ENCODE assay signal across 8 mouse cellular contexts in genomic region chr17:24350926-24351759, GRCm38 (mm10). TPM values are rescaled to one million over a fixed set of nuclear protein-coding genes. Genes with fewer than 3 reads are reported as not detected.
DNase-seq lines count a peak whose midpoint lies in the region; ATAC-seq and TF ChIP-seq lines count a peak whose summit lies in the region.

Gene Abca17 (minus strand): TSS chr17:24351068.

- WGBS in heart, embryonic 16.5 days: 4% methylated on average over 41 of the region's 42 CpGs
- 5% methylated on average over 42 of the region's 42 CpGs for WGBS in midbrain, embryonic 11.5 days

- H3K27me3 ChIP-seq in heart, embryonic 16.5 days (ENCODE audit: control insufficient read depth, insufficient read depth, low read length): peaks cover 8% of the 10 kb centered on the region
- peaks cover 12% of the 10 kb centered on the region for H3K27me3 ChIP-seq in midbrain, embryonic 11.5 days (ENCODE audit: control insufficient read depth, insufficient read depth, low read length)
- no peaks in the 10 kb centered on the region for H3K27me3 ChIP-seq in testis, adult 2 months (ENCODE audit: control insufficient read depth, insufficient read depth, low read length)

- peak; percentile 47; the same call in 1 of the 2 replicates for TF ChIP-seq POLR2A in testis, adult 2 months (IDR thresholded peaks at IDR 0.05; ENCODE audit: control insufficient read depth, low read depth, low read length)

- no peaks in the 10 kb centered on the region for H3K9me3 ChIP-seq in heart, embryonic 16.5 days (replicated peaks; ENCODE audit: control insufficient read depth, low read length)
- H3K9me3 ChIP-seq in midbrain, embryonic 11.5 days (ENCODE audit: control insufficient read depth, low read length): no peaks in the 10 kb centered on the region

- H3K4me3 ChIP-seq in heart, embryonic 16.5 days (ENCODE audit: low read length): peak within 1 kb of the TSS; percentile 87
- H3K4me3 ChIP-seq in midbrain, embryonic 11.5 days (ENCODE audit: low read depth, low read length): peak within 1 kb of the TSS; percentile 80
- H3K4me3 ChIP-seq in testis, adult 2 months (ENCODE audit: control insufficient read depth, low read depth, low read length): peak within 1 kb of the TSS; percentile 90

- no peak for TF ChIP-seq CTCF in testis, adult 2 months (IDR thresholded peaks at IDR 0.05; ENCODE audit: control insufficient read depth, insufficient read depth, insufficient replicate concordance, low read depth, low read length)

- H3K4me1 ChIP-seq in heart, embryonic 16.5 days (ENCODE audit: control insufficient read depth, insufficient read depth, low read length): peaks cover 5% of the 10 kb centered on the region
- H3K4me1 ChIP-seq in midbrain, embryonic 11.5 days (ENCODE audit: control insufficient read depth, insufficient read depth, low read length): no peaks in the 10 kb centered on the region; the same call in 1 of the 2 replicates
- H3K4me1 ChIP-seq in testis, adult 2 months (ENCODE audit: control insufficient read depth, insufficient read depth, low read length): peaks cover 18% of the 10 kb centered on the region

- DNase-seq in gastrocnemius, postnatal 10 days: peak; percentile 29
- DNase-seq in gastrocnemius, postnatal 36 days: no peak
- peak; percentile 40 for DNase-seq in MN1 (ENCODE audit: low spot score)
- peak; percentile 18 for DNase-seq in embryo, embryonic 11 days
- DNase-seq in kidney, postnatal 4 days: peak; percentile 29 to 53
- DNase-seq in midbrain, embryonic 11.5 days (ENCODE audit: low spot score, missing footprints): peak; percentile 90

- peak within 1 kb of the TSS; percentile 93 for H3K9ac ChIP-seq in heart, embryonic 16.5 days (ENCODE audit: low read length)
- H3K9ac ChIP-seq in midbrain, embryonic 11.5 days (ENCODE audit: low read length): peak within 1 kb of the TSS; percentile 85

- no peak within 1 kb of the TSS for H3K27ac ChIP-seq in heart, embryonic 16.5 days (ENCODE audit: low read length)
- H3K27ac ChIP-seq in midbrain, embryonic 11.5 days (ENCODE audit: low read depth, low read length): peak within 1 kb of the TSS; percentile 14; the same call in 1 of the 2 replicates
- peak within 1 kb of the TSS; percentile 82 for H3K27ac ChIP-seq in testis, adult 2 months (ENCODE audit: control insufficient read depth, insufficient read depth, low read depth, low read length)

- intact Hi-C loops in gastrocnemius, postnatal 36 days (cut with DNase I): loop anchor here (5.0 kb wide), 1 partner anchor 179 kb away; no protein-coding TSS in a partner anchor

- H3K4me2 ChIP-seq in heart, embryonic 16.5 days (ENCODE audit: low read depth, low read length): peak within 1 kb of the TSS; percentile 97
- H3K4me2 ChIP-seq in midbrain, embryonic 11.5 days: peak within 1 kb of the TSS; percentile 98

- no peak; the same call in 1 of the 2 replicates for ATAC-seq in heart, embryonic 16.5 days (replicated peaks; ENCODE audit: extremely low read depth, insufficient read depth, low FRiP score)
- peak; percentile 41 for ATAC-seq in midbrain, embryonic 11.5 days (ENCODE audit: low FRiP score)

- no peaks in the 10 kb centered on the region for H3K36me3 ChIP-seq in heart, embryonic 16.5 days (ENCODE audit: control insufficient read depth, insufficient read depth)
- no peaks in the 10 kb centered on the region for H3K36me3 ChIP-seq in midbrain, embryonic 11.5 days (ENCODE audit: control insufficient read depth, insufficient read depth, low read length)
- H3K36me3 ChIP-seq in testis, adult 2 months (ENCODE audit: control insufficient read depth, insufficient read depth, low read length): no peaks in the 10 kb centered on the region

RNA-seq across cellular contexts. Expression of gene Abca17, which starts in this region (rescaled TPM):
- total RNA-seq in gastrocnemius, postnatal 10 days (2021): under 1 TPM in 1 of 2 experiments, not detected in 1; 0.05 TPM
- total RNA-seq in gastrocnemius, postnatal 36 days (2021): not detected
- polyA plus RNA-seq in heart, embryonic 16.5 days (2015; fragmentation: Nextera tagmentation; extraction: Ambion mirVana): not detected in 2 replicates
- 0.06 TPM in 1 of 2 replicates, not detected in the other for polyA plus RNA-seq in midbrain, embryonic 11.5 days (2014; fragmentation: Nextera tagmentation; extraction: Ambion mirVana)
- 19.5 and 21.1 TPM in 2 replicates for polyA plus RNA-seq in testis, adult 2 months (2012; rRNA removed)

Comparison
In these comparisons a context has a peak if more than half of its experiments do, and no peak if none do; other contexts are left out.
1. RNA of gene Abca17 (polyA plus RNA-seq): 19.5 to 21.1 TPM in testis, adult 2 months; not detected in heart, embryonic 16.5 days and 0.06 TPM in midbrain, embryonic 11.5 days; every median in the first group is over 10 times any median in the second.
2. Peak in DNase-seq in gastrocnemius, postnatal 10 days; RNA of the gene not detected or under 1 TPM.
3. Peak in DNase-seq, ATAC-seq, H3K4me3 ChIP-seq, H3K27ac ChIP-seq, H3K9ac ChIP-seq and H3K4me2 ChIP-seq in midbrain, embryonic 11.5 days; RNA of the gene not detected or under 1 TPM.
4. DNase-seq: peak in MN1 (single experiment), embryo, embryonic 11 days (single experiment) and kidney, postnatal 4 days (2 of 2); none in gastrocnemius, postnatal 36 days (0 of 2).
5. Peak in every context shown above with its lines, with median percentiles within 50 percentile points of each other: H3K4me3 ChIP-seq.